Mouse (Mus musculus) thymus, adult 2 months (tissue): Measurements from ENCODE around the gene Gm4969.

Experiments used
- CTCF ChIP-seq: fragments of 200-500 bp; IDR thresholded peaks from 2 replicates; pipeline ENCODE4 v1.5.1; 2012; ENCODE audit warnings: mild to moderate bottlenecking, control low read depth, low read length, moderate library complexity, borderline replicate concordance; ENCODE audit not compliant: control insufficient read depth, poor library complexity, insufficient read depth; ENCODE audit errors: extremely low read depth
- POLR2A ChIP-seq: fragments of 200-500 bp; IDR thresholded peaks from 2 replicates; pipeline ENCODE4 v1.6.1; 2012; ENCODE audit warnings: mild to moderate bottlenecking, low read length, control low read depth, moderate library complexity; ENCODE audit not compliant: control insufficient read depth, poor library complexity, insufficient read depth; ENCODE audit errors: extremely low read depth

- TF ChIP-seq CTCF = no peak
- no peak for TF ChIP-seq POLR2A
Observed at GRCm38 (mm10) chr7:19164978-19165377, 46.8 kb upstream of the Gm4969 start.
